Mouse (Mus musculus) hindbrain, embryonic 11.5 days (tissue): ENCODE data around the gene Arhgef11. TPM values are rescaled to one million over a fixed set of nuclear protein-coding genes. Genes with fewer than 3 reads are reported as not detected.

Experiments
- ATAC-seq: fragments of 200-750 bp; cut with Nextera tagmentation; 2 replicates; pipeline ENCODE4 v1.8.0; 2017; ENCODE audit warnings: mild to moderate bottlenecking, moderate TSS enrichment, moderate library complexity; ENCODE audit not compliant: low FRiP score
- DNase-seq: peaks from one replicate; pipeline ENCODE4 v3.0.0-alpha.2; 2015; ENCODE audit warnings: low spot score
- H3K27ac ChIP-seq: fragments of 300-500 bp; sonication (generic); 2 replicates; pipeline ENCODE4 v1.5.1; 2014; ENCODE audit warnings: mild to moderate bottlenecking, low read depth, low read length
- H3K27me3 ChIP-seq: fragments of 300-500 bp; sonication (generic); 2 replicates; pipeline ENCODE4 v1.6.1; 2014; ENCODE audit warnings: mild to moderate bottlenecking, low read length, moderate library complexity, mixed read lengths; ENCODE audit not compliant: control insufficient read depth, insufficient read depth
- H3K36me3 ChIP-seq: fragments of 300-500 bp; sonication (generic); 2 replicates; pipeline ENCODE4 v1.6.1; 2014; ENCODE audit warnings: mild to moderate bottlenecking, low read length, moderate library complexity, mixed read lengths; ENCODE audit not compliant: control insufficient read depth, insufficient read depth
- H3K4me1 ChIP-seq: fragments of 300-500 bp; sonication (generic); replicated peaks from 2 replicates; pipeline ENCODE4 v1.6.1; 2014; ENCODE audit warnings: low read length, mixed read lengths; ENCODE audit not compliant: control insufficient read depth, insufficient read depth
- H3K4me2 ChIP-seq: fragments of 300-500 bp; sonication (generic); replicated peaks from 2 replicates; pipeline ENCODE4 v1.6.1; 2014; ENCODE audit warnings: mild to moderate bottlenecking, low read depth, low read length
- H3K4me3 ChIP-seq: fragments of 300-500 bp; sonication (generic); 2 replicates; pipeline ENCODE4 v1.5.1; 2014; ENCODE audit warnings: low read depth, low read length
- H3K9ac ChIP-seq: fragments of 300-500 bp; sonication (generic); 2 replicates; pipeline ENCODE4 v1.6.1; 2014; ENCODE audit warnings: low read depth, low read length
- H3K9me3 ChIP-seq: fragments of 300-500 bp; sonication (generic); 2 replicates; pipeline ENCODE4 v1.6.1; 2016; ENCODE audit warnings: low read length; ENCODE audit not compliant: control insufficient read depth
- WGBS: fragments of 180-500 bp; shearing (Covaris S2); extraction: QIAGEN DNeasy Blood & Tissue Kit; methylation state at CpG from one replicate; pipeline ENCODE4 v1.1.7; 2014; 5-methylcytosine and 5-hydroxymethylcytosine counted together
- polyA plus RNA-seq: library from polyadenylated mRNA; unstranded; fragments of >200 nt; fragmentation: Nextera tagmentation; extraction: Ambion mirVana; gene quantifications from 2 replicates; pipeline ENCODE4 v1.2.1, GENCODE M21; 2014

The Arhgef11 gene
- polyA plus RNA-seq, 1 experiment from 2014 or later = 18.6 TPM

DNA sequence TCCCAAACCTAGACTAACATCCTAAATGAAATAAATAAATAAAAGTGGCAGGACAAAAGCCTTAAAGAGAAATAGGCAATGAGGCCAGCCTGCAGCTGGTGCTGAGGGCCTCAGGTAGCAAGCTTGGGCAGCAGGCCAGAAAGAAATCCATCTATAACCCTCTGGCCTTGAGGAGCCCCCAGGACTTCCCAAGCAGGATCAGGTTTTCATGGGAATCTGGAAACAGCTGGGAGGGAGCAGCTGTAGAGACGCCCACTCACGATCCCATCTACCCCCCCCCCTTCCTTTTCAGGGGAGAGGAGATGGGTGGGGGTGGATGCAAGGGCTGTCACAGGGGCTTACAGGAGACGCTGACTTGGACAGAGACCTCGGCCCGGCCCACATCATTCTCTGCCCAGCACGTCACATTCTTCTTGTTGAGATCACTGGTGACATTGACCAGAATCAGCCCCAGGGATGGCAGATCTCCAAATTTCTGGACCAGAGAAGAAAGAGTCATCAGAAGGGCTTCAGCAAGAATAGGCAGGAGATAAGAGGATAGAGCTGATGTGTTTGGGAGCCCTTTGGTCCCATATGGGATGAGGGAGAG is 168.4 kb downstream of the Arhgef11 start:
- ATAC-seq (no peak), DNase-seq (no peak)
- Histone ChIP-seq H3K9me3 (no peaks in the 10 kb centered on the region), H3K4me3 (no peak overlapping the region), H3K4me2 (no peak overlapping the region), H3K27ac (no peak overlapping the region), H3K4me1 (peaks cover 9% of the 10 kb centered on the region; the same call in 1 of the 2 replicates), H3K27me3 (no peaks in the 10 kb centered on the region), H3K9ac (no peak overlapping the region), H3K36me3 (no peaks in the 10 kb centered on the region)
- 52% methylated on average over 6 of the region's 6 CpGs for WGBS

Other genes with a start within 250 kb of the Arhgef11 start
- 0.11 TPM in 1 of 2 replicates, not detected in the other for gene Fcrl1, start 241.2 kb upstream of the Arhgef11 start, polyA plus RNA-seq
- gene Fcrl5, start 181.8 kb upstream of the Arhgef11 start, polyA plus RNA-seq = not detected in 2 replicates
- 7.9 and 8.4 TPM in 2 replicates for gene Etv3, start 92.2 kb upstream of the Arhgef11 start, polyA plus RNA-seq
- gene Lrrc71, start 131.1 kb downstream of the Arhgef11 start, polyA plus RNA-seq = 0.40 and 0.83 TPM in 2 replicates
- gene Ntrk1, start 177.6 kb downstream of the Arhgef11 start, polyA plus RNA-seq = 6.7 and 8.5 TPM in 2 replicates
- 0.36 and 0.83 TPM in 2 replicates for gene Insrr, start 179.4 kb downstream of the Arhgef11 start, polyA plus RNA-seq
- 8.6 and 10.1 TPM in 2 replicates for gene Pear1, start 206.7 kb downstream of the Arhgef11 start, polyA plus RNA-seq
- not detected in 2 replicates for gene Sh2d2a, start 229.2 kb downstream of the Arhgef11 start, polyA plus RNA-seq